Mouse (Mus musculus): ENCODE measurements around the gene Exoc7. TPM values are rescaled to one million over a fixed set of nuclear protein-coding genes. Genes with fewer than 3 reads are reported as not detected.
"Not testable (repeated sequence)": the region's sequence is repeated elsewhere in the genome, so short reads cannot be mapped to it uniquely, and the experiment has no call there.

Gene Exoc7
- polyA plus RNA-seq, 1 experiment from 2014 or later, result 61.3 TPM

- H3K27ac ChIP-seq (ENCODE audit: low read depth, low read length), result no peak overlapping the region
These were observed 21.3 kb downstream of the Exoc7 start for GRCm38 (mm10) chr11:116285770-116286191.

GRCm38 (mm10) chr11:116283982-116284381 lies 23.1 kb downstream of the Exoc7 start:
- ATAC-seq (ENCODE audit: low FRiP score), result no peak
- 68% methylated on average over 6 of the region's 6 CpGs for WGBS
- peak; percentile 84 for DNase-seq (ENCODE audit: low spot score, missing footprints)
- H3K27me3 ChIP-seq (ENCODE audit: control insufficient read depth, insufficient read depth, low read length), result peaks cover 53% of the 10 kb centered on the region
- H3K9me3 ChIP-seq (ENCODE audit: control insufficient read depth, low read length), result no peaks in the 10 kb centered on the region
- H3K4me2 ChIP-seq, result no peak overlapping the region
- H3K27ac ChIP-seq (ENCODE audit: low read depth, low read length), result no peak overlapping the region
- no peak overlapping the region for H3K4me3 ChIP-seq (ENCODE audit: low read depth, low read length)
- peaks cover 11% of the 10 kb centered on the region for H3K4me1 ChIP-seq (ENCODE audit: control insufficient read depth, insufficient read depth, low read length)
- H3K9ac ChIP-seq (ENCODE audit: low read length), result no peak overlapping the region
- H3K36me3 ChIP-seq (ENCODE audit: control insufficient read depth, insufficient read depth, low read length), result peaks cover 6% of the 10 kb centered on the region; the same call in 1 of the 2 replicates

More at GRCm38 (mm10) chr11:116285770-116286191, 21.3 kb downstream of the Exoc7 start:
- peaks cover 9% of the 10 kb centered on the region; the same call in 1 of the 2 replicates for H3K36me3 ChIP-seq (ENCODE audit: control insufficient read depth, insufficient read depth, low read length)
- H3K4me3 ChIP-seq (ENCODE audit: low read depth, low read length), result no peak overlapping the region
- H3K4me1 ChIP-seq (ENCODE audit: control insufficient read depth, insufficient read depth, low read length), result peaks cover 11% of the 10 kb centered on the region
- no peak overlapping the region for H3K4me2 ChIP-seq
- no peak for ATAC-seq (ENCODE audit: low FRiP score)
- no peak overlapping the region for H3K9ac ChIP-seq (ENCODE audit: low read length)
- no peaks in the 10 kb centered on the region for H3K9me3 ChIP-seq (ENCODE audit: control insufficient read depth, low read length)
- no peak for DNase-seq (ENCODE audit: low spot score, missing footprints)
- H3K27me3 ChIP-seq (ENCODE audit: control insufficient read depth, insufficient read depth, low read length), result peaks cover 42% of the 10 kb centered on the region
- 73% methylated on average over 7 of the region's 7 CpGs for WGBS

GRCm38 (mm10) chr11:116282912-116283521 lies 24.0 kb downstream of the Exoc7 start:
- Histone ChIP-seq H3K4me3 (ENCODE audit: low read depth, low read length) (no peak overlapping the region), H3K27ac (ENCODE audit: low read depth, low read length) (no peak overlapping the region), H3K4me2 (no peak overlapping the region), H3K36me3 (ENCODE audit: control insufficient read depth, insufficient read depth, low read length) (no peaks in the 10 kb centered on the region), H3K27me3 (ENCODE audit: control insufficient read depth, insufficient read depth, low read length) (peaks cover 53% of the 10 kb centered on the region), H3K9me3 (ENCODE audit: control insufficient read depth, low read length) (no peaks in the 10 kb centered on the region), H3K9ac (ENCODE audit: low read length) (no peak overlapping the region), H3K4me1 (ENCODE audit: control insufficient read depth, insufficient read depth, low read length) (peaks cover 11% of the 10 kb centered on the region)
- peak; percentile 82 for DNase-seq (ENCODE audit: low spot score, missing footprints)
- no peak for ATAC-seq (ENCODE audit: low FRiP score)
- 12% methylated on average over 48 of the region's 48 CpGs for WGBS

GRCm38 (mm10) chr11:116282089-116282488 lies 24.9 kb downstream of the Exoc7 start:
- DNase-seq (ENCODE audit: low spot score, missing footprints) (peak; percentile 93), ATAC-seq (ENCODE audit: low FRiP score) (no peak)
- Histone ChIP-seq H3K4me2 (peak overlapping the region; percentile 42; the same call in 1 of the 2 replicates), H3K4me3 (ENCODE audit: low read depth, low read length) (peak overlapping the region; percentile 22; the same call in 1 of the 2 replicates), H3K36me3 (ENCODE audit: control insufficient read depth, insufficient read depth, low read length) (no peaks in the 10 kb centered on the region), H3K9me3 (ENCODE audit: control insufficient read depth, low read length) (no peaks in the 10 kb centered on the region), H3K4me1 (ENCODE audit: control insufficient read depth, insufficient read depth, low read length) (peaks cover 11% of the 10 kb centered on the region), H3K9ac (ENCODE audit: low read length) (no peak overlapping the region), H3K27me3 (ENCODE audit: control insufficient read depth, insufficient read depth, low read length) (peaks cover 53% of the 10 kb centered on the region), H3K27ac (ENCODE audit: low read depth, low read length) (no peak overlapping the region)
- 0% methylated on average over 11 of the region's 11 CpGs for WGBS

- no peaks in the 10 kb centered on the region for H3K36me3 ChIP-seq (ENCODE audit: control insufficient read depth, insufficient read depth, low read length)
- DNase-seq (ENCODE audit: low spot score, missing footprints), result peak; percentile 93
- H3K4me2 ChIP-seq, result peak overlapping the region; percentile 42
- H3K27me3 ChIP-seq (ENCODE audit: control insufficient read depth, insufficient read depth, low read length), result peaks cover 53% of the 10 kb centered on the region
- H3K27ac ChIP-seq (ENCODE audit: low read depth, low read length), result no peak overlapping the region
- H3K4me1 ChIP-seq (ENCODE audit: control insufficient read depth, insufficient read depth, low read length), result peaks cover 11% of the 10 kb centered on the region
- no peaks in the 10 kb centered on the region for H3K9me3 ChIP-seq (ENCODE audit: control insufficient read depth, low read length)
- no peak for ATAC-seq (ENCODE audit: low FRiP score)
- peak overlapping the region; percentile 22 for H3K4me3 ChIP-seq (ENCODE audit: low read depth, low read length)
- WGBS, result 2% methylated on average over 18 of the region's 18 CpGs
- H3K9ac ChIP-seq (ENCODE audit: low read length), result 0 out of 2 replicates have a peak overlapping the region, but pooled peaks have one; percentile 30
These were observed 25.4 kb downstream of the Exoc7 start for GRCm38 (mm10) chr11:116281671-116282070.

- 6% methylated on average over 48 of the region's 48 CpGs for WGBS
- Histone ChIP-seq H3K36me3 (ENCODE audit: control insufficient read depth, insufficient read depth, low read length) (no peaks in the 10 kb centered on the region), H3K27ac (ENCODE audit: low read depth, low read length) (no peak within 1 kb of the TSS), H3K27me3 (ENCODE audit: control insufficient read depth, insufficient read depth, low read length) (peaks cover 53% of the 10 kb centered on the region), H3K4me1 (ENCODE audit: control insufficient read depth, insufficient read depth, low read length) (peaks cover 11% of the 10 kb centered on the region), H3K4me2 (peak within 1 kb of the TSS; percentile 42), H3K9ac (ENCODE audit: low read length) (0 out of 2 replicates have a peak within 1 kb of the TSS, but pooled peaks have one; percentile 30), H3K9me3 (ENCODE audit: control insufficient read depth, low read length) (no peaks in the 10 kb centered on the region), H3K4me3 (ENCODE audit: low read depth, low read length) (peak within 1 kb of the TSS; percentile 22)
- no peak; the same call in 1 of the 2 replicates for ATAC-seq (ENCODE audit: low FRiP score)
- DNase-seq (ENCODE audit: low spot score, missing footprints), result peak; percentile 92
These were observed 26.0 kb downstream of the Exoc7 start, which contains the start of gene Galr2 for GRCm38 (mm10) chr11:116280751-116281663. TSS of gene Galr2 (plus strand) at chr11:116280939.

GRCm38 (mm10) chr11:116277184-116277583 lies 29.8 kb downstream of the Exoc7 start:
- peaks cover 27% of the 10 kb centered on the region for H3K4me1 ChIP-seq (ENCODE audit: control insufficient read depth, insufficient read depth, low read length)
- not testable (repeated sequence) for H3K4me2 ChIP-seq; H3K9me3 ChIP-seq (ENCODE audit: control insufficient read depth, low read length); H3K27ac ChIP-seq (ENCODE audit: low read depth, low read length); H3K9ac ChIP-seq (ENCODE audit: low read length); H3K4me3 ChIP-seq (ENCODE audit: low read depth, low read length); DNase-seq (ENCODE audit: low spot score, missing footprints); H3K36me3 ChIP-seq (ENCODE audit: control insufficient read depth, insufficient read depth, low read length); ATAC-seq (ENCODE audit: low FRiP score)
- H3K27me3 ChIP-seq (ENCODE audit: control insufficient read depth, insufficient read depth, low read length), result peaks cover 25% of the 10 kb centered on the region
- WGBS, result 92% methylated on average over 1 of the region's 1 CpGs

GRCm38 (mm10) chr11:116274045-116274666 lies 32.9 kb downstream of the Exoc7 start, which contains the start of gene Srp68:
TSS of gene Srp68 (minus strand) at chr11:116274217.
- WGBS, result 4% methylated on average over 32 of the region's 32 CpGs
- H3K4me2 ChIP-seq, result peak within 1 kb of the TSS; percentile 95
- H3K9me3 ChIP-seq (ENCODE audit: control insufficient read depth, low read length), result no peaks in the 10 kb centered on the region
- H3K27me3 ChIP-seq (ENCODE audit: control insufficient read depth, insufficient read depth, low read length), result no peaks in the 10 kb centered on the region
- H3K9ac ChIP-seq (ENCODE audit: low read length), result peak within 1 kb of the TSS; percentile 93
- peak within 1 kb of the TSS; percentile 81 for H3K27ac ChIP-seq (ENCODE audit: low read depth, low read length)
- DNase-seq (ENCODE audit: low spot score, missing footprints) (peak; percentile 97), ATAC-seq (ENCODE audit: low FRiP score) (peak; percentile 98)
- H3K4me1 ChIP-seq (ENCODE audit: control insufficient read depth, insufficient read depth, low read length), result peaks cover 17% of the 10 kb centered on the region
- H3K36me3 ChIP-seq (ENCODE audit: control insufficient read depth, insufficient read depth, low read length), result no peaks in the 10 kb centered on the region; the same call in 1 of the 2 replicates
- peak within 1 kb of the TSS; percentile 96 for H3K4me3 ChIP-seq (ENCODE audit: low read depth, low read length)

Measured in midbrain, embryonic 11.5 days (tissue).